Mouse (Mus musculus): ENCODE results near the gene Dnah5.

Gene Dnah5

GRCm38 (mm10) chr15:28203111-28204075 is at the start of gene Dnah5:
Dnah5 (plus strand) TSS chr15:28203752.
- DNase-seq (ENCODE audit: low spot score in 2 of 2): no peak

- peak in 1 of 2 experiments; percentile 52 for DNase-seq (ENCODE audit: low spot score in 2 of 2)
Observed at GRCm38 (mm10) chr15:28154822-28155501, 48.6 kb upstream of the Dnah5 start.

GRCm38 (mm10) chr15:28158771-28159489 is 44.6 kb upstream of the Dnah5 start:
- DNase-seq (ENCODE audit: low spot score in 2 of 2): peak in 1 of 2 experiments; percentile 23

GRCm38 (mm10) chr15:28162291-28162690 is 41.3 kb upstream of the Dnah5 start:
- no peak for DNase-seq (ENCODE audit: low spot score in 2 of 2)

GRCm38 (mm10) chr15:28165234-28165633 is 38.3 kb upstream of the Dnah5 start:
- DNase-seq (ENCODE audit: low spot score in 2 of 2): no peak

- no peak for DNase-seq (ENCODE audit: low spot score in 2 of 2)
Observed at GRCm38 (mm10) chr15:28166090-28166489, 37.5 kb upstream of the Dnah5 start.

GRCm38 (mm10) chr15:28178951-28179350 is 24.6 kb upstream of the Dnah5 start:
- DNase-seq (ENCODE audit: low spot score in 2 of 2): no peak

- no peak for DNase-seq (ENCODE audit: low spot score in 2 of 2)
Observed at GRCm38 (mm10) chr15:28179556-28179955, 24.0 kb upstream of the Dnah5 start.

- peak; percentile 26 to 87 for DNase-seq (ENCODE audit: low spot score in 2 of 2)
Observed at GRCm38 (mm10) chr15:28181862-28182261, 21.7 kb upstream of the Dnah5 start.

GRCm38 (mm10) chr15:28182567-28182966 is 21.0 kb upstream of the Dnah5 start:
- DNase-seq (ENCODE audit: low spot score in 2 of 2): no peak

- DNase-seq (ENCODE audit: low spot score in 2 of 2): peak in 1 of 2 experiments; percentile 76
Observed at GRCm38 (mm10) chr15:28187472-28188360, 15.8 kb upstream of the Dnah5 start.

GRCm38 (mm10) chr15:28188361-28189011 is 15.1 kb upstream of the Dnah5 start:
- no peak for DNase-seq (ENCODE audit: low spot score in 2 of 2)

GRCm38 (mm10) chr15:28189668-28190067 is 13.9 kb upstream of the Dnah5 start:
- DNase-seq (ENCODE audit: low spot score in 2 of 2): no peak

GRCm38 (mm10) chr15:28198609-28199008 is 4.9 kb upstream of the Dnah5 start:
- no peak for DNase-seq (ENCODE audit: low spot score in 2 of 2)

- DNase-seq (ENCODE audit: low spot score in 2 of 2): no peak
Observed at GRCm38 (mm10) chr15:28204626-28205025, 1.1 kb downstream of the Dnah5 start.

GRCm38 (mm10) chr15:28207545-28207944 is 4.0 kb downstream of the Dnah5 start:
- DNase-seq (ENCODE audit: low spot score in 2 of 2): no peak

- no peak for DNase-seq (ENCODE audit: low spot score in 2 of 2)
Observed at GRCm38 (mm10) chr15:28213057-28213456, 9.5 kb downstream of the Dnah5 start.

GRCm38 (mm10) chr15:28216358-28216757 is 12.8 kb downstream of the Dnah5 start:
- DNase-seq (ENCODE audit: low spot score in 2 of 2): no peak

- no peak for DNase-seq (ENCODE audit: low spot score in 2 of 2)
Observed at GRCm38 (mm10) chr15:28227316-28227715, 23.8 kb downstream of the Dnah5 start.

- DNase-seq (ENCODE audit: low spot score in 2 of 2): no peak
Observed at GRCm38 (mm10) chr15:28260250-28260649, 56.7 kb downstream of the Dnah5 start.

Measured in left cerebral cortex, adult 9 months (tissue).